Mouse (Mus musculus): ENCODE data around the gene Zfp628. TPM values are rescaled to one million over a fixed set of nuclear protein-coding genes. Genes with fewer than 3 reads are reported as not detected.
A peak's percentile ranks its signal among the peaks of the same experiment; 100 is the strongest.
"Not testable (repeated sequence)": the region's sequence is repeated elsewhere in the genome, so short reads cannot be mapped to it uniquely, and the experiment has no call there.

Gene Zfp628
- total and polyA plus RNA-seq, 3 experiments, result 6.8 to 9.4 (median 7.5) TPM

DNA sequence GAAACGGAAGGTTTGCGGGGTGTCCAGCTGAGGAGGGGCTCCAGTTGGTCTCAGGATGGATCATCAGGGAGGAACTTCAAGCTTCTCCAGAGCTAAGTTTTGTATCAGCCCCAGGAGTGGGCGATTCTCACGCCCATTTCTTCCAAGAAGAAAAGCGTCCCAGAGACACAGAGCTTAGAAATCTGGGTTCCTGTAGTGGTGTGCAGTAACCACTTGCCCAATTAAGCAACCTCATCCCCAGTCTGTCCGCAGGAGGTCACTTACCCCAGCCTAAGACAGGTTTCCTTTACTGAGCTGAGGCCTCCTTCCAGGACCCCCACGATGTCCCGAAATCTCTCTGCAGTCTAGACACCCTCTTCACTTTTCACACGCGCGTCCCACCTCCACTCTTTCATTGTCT is 37.8 kb upstream of the Zfp628 start:
- Histone ChIP-seq H3K79me2 (replicated peaks; ENCODE audit: control insufficient read depth, insufficient read depth, low read length) (no peaks in the 10 kb centered on the region), H3K9ac (ENCODE audit: low read depth, low read length) (peak overlapping the region; percentile 65), H3K4me3 (peak overlapping the region; percentile 79), H3K27me3 (ENCODE audit: control insufficient read depth, insufficient read depth, low read length) (no peaks in the 10 kb centered on the region), H3K4me1 (ENCODE audit: control insufficient read depth, insufficient read depth, low read length) (peaks cover 1% of the 10 kb centered on the region; the same call in 1 of the 2 replicates), H3K36me3 (ENCODE audit: control insufficient read depth, insufficient read depth, low read length) (no peaks in the 10 kb centered on the region), H3K27ac (peak overlapping the region; percentile 91)
- intact Hi-C loops (cut with DNase I), result loop anchor here (2.0 to 5.0 kb wide), 2 partner anchors 62 to 140 kb away; no protein-coding TSS in a partner anchor
- WGBS, result 5% methylated on average over 11 of the region's 11 CpGs
- DNase-seq, result no peak
- no peak for TF ChIP-seq CTCF (IDR thresholded peaks at IDR 0.05)
- no peak for TF ChIP-seq POLR2A (IDR thresholded peaks at IDR 0.05; ENCODE audit: insufficient read depth, low read depth, low read length)
- no peak for TF ChIP-seq EP300 (IDR thresholded peaks at IDR 0.05; ENCODE audit: insufficient read depth, low read depth, low read length)

GRCm38 (mm10) chr7:4878186-4878585 is 36.8 kb upstream of the Zfp628 start:
- peaks cover 1% of the 10 kb centered on the region; the same call in 1 of the 2 replicates for H3K4me1 ChIP-seq (ENCODE audit: control insufficient read depth, insufficient read depth, low read length)
- no peak overlapping the region for H3K27ac ChIP-seq
- intact Hi-C loops (cut with DNase I), result loop anchor here (5.0 kb wide), 1 partner anchor 141 kb away; no protein-coding TSS in a partner anchor
- no peak for TF ChIP-seq POLR2A (IDR thresholded peaks at IDR 0.05; ENCODE audit: insufficient read depth, low read depth, low read length)
- peak; percentile 58 for TF ChIP-seq CTCF (IDR thresholded peaks at IDR 0.05)
- TF ChIP-seq EP300 (IDR thresholded peaks at IDR 0.05; ENCODE audit: insufficient read depth, low read depth, low read length), result no peak
- H3K4me3 ChIP-seq, result no peak overlapping the region; the same call in 1 of the 2 replicates
- H3K79me2 ChIP-seq (replicated peaks; ENCODE audit: control insufficient read depth, insufficient read depth, low read length), result no peaks in the 10 kb centered on the region
- no peak overlapping the region for H3K9ac ChIP-seq (ENCODE audit: low read depth, low read length)
- no peak for DNase-seq
- no peaks in the 10 kb centered on the region for H3K27me3 ChIP-seq (ENCODE audit: control insufficient read depth, insufficient read depth, low read length)
- H3K36me3 ChIP-seq (ENCODE audit: control insufficient read depth, insufficient read depth, low read length), result no peaks in the 10 kb centered on the region

DNA sequence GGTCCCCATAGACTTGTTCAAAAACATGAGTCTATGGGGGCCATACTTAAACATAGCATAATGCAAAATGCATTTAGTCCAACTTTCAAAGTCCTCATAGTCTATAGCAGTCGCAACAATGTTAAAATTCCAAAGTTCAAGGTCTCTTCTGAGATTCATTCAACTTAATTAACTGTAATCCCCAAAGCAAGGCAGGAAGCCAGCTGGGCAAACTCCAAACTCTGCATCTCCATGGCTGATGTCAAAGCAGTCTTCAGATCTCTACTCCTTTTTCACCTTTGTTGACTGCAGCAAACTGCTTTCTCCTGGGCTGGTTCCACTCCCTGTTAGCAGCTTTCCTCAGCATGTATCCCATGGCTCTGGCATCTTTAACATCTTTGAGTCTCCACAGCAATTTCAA is 36.0 kb upstream of the Zfp628 start:
- H3K79me2 ChIP-seq (replicated peaks; ENCODE audit: control insufficient read depth, insufficient read depth, low read length); H3K4me1 ChIP-seq (ENCODE audit: control insufficient read depth, insufficient read depth, low read length); DNase-seq; H3K27me3 ChIP-seq (ENCODE audit: control insufficient read depth, insufficient read depth, low read length); H3K27ac ChIP-seq; H3K9ac ChIP-seq (ENCODE audit: low read depth, low read length); H3K36me3 ChIP-seq (ENCODE audit: control insufficient read depth, insufficient read depth, low read length); H3K4me3 ChIP-seq: not testable (repeated sequence)
- intact Hi-C loops (cut with DNase I), result loop anchor here (5.0 kb wide), 1 partner anchor 142 kb away; no protein-coding TSS in a partner anchor
- WGBS, result 86% methylated on average over 1 of the region's 1 CpGs

- intact Hi-C loops (cut with DNase I), result no loop called here
Observed at GRCm38 (mm10) chr7:4886680-4887079, 28.3 kb upstream of the Zfp628 start.

DNA sequence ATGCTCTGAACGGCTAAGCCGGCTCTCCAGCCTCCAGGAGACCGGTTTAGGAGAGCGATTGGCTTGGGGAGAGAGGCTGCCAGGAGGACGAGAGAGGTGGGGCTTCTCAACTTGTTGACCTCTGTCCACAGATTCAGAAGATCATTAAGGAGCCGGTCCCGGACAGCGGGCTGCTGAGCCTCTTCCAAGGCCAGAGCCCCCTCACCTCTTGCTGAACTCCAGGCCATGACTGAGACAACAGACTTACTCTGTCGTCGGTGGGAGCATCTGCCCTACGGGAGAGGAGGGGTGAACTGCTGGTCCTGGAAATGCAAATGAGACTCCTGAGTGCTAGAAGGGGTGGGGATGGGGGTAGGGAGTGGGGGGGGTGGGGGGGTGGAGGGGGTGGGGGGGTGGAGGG is 19.8 kb upstream of the Zfp628 start:
- 72% methylated on average over 11 of the region's 11 CpGs for WGBS
- Histone ChIP-seq H3K4me3 (no peak overlapping the region), H3K9ac (ENCODE audit: low read depth, low read length) (no peak overlapping the region), H3K36me3 (ENCODE audit: control insufficient read depth, insufficient read depth, low read length) (no peaks in the 10 kb centered on the region), H3K27me3 (ENCODE audit: control insufficient read depth, insufficient read depth, low read length) (no peaks in the 10 kb centered on the region), H3K27ac (no peak overlapping the region), H3K79me2 (replicated peaks; ENCODE audit: control insufficient read depth, insufficient read depth, low read length) (no peaks in the 10 kb centered on the region), H3K4me1 (ENCODE audit: control insufficient read depth, insufficient read depth, low read length) (no peaks in the 10 kb centered on the region)
- DNase-seq, result no peak
- intact Hi-C loops (cut with DNase I), result no loop called here
- TF ChIP-seq CTCF (IDR thresholded peaks at IDR 0.05) (no peak), EP300 (IDR thresholded peaks at IDR 0.05; ENCODE audit: insufficient read depth, low read depth, low read length) (no peak), POLR2A (IDR thresholded peaks at IDR 0.05; ENCODE audit: insufficient read depth, low read depth, low read length) (no peak)

More at GRCm38 (mm10) chr7:4886680-4887079, 28.3 kb upstream of the Zfp628 start:
- peak in 1 of 2 experiments; percentile 26 for DNase-seq
- H3K9ac ChIP-seq (ENCODE audit: low read depth, low read length), result no peak overlapping the region
- no peaks in the 10 kb centered on the region; the same call in 1 of the 2 replicates for H3K4me1 ChIP-seq (ENCODE audit: control insufficient read depth, insufficient read depth, low read length)
- WGBS, result 23% methylated on average over 4 of the region's 4 CpGs
- H3K27ac ChIP-seq, result no peak overlapping the region
- H3K27me3 ChIP-seq (ENCODE audit: control insufficient read depth, insufficient read depth, low read length), result no peaks in the 10 kb centered on the region
- no peak for TF ChIP-seq POLR2A (IDR thresholded peaks at IDR 0.05; ENCODE audit: insufficient read depth, low read depth, low read length)
- no peak for TF ChIP-seq CTCF (IDR thresholded peaks at IDR 0.05)
- H3K4me3 ChIP-seq, result no peak overlapping the region
- H3K36me3 ChIP-seq (ENCODE audit: control insufficient read depth, insufficient read depth, low read length), result no peaks in the 10 kb centered on the region
- no peaks in the 10 kb centered on the region for H3K79me2 ChIP-seq (replicated peaks; ENCODE audit: control insufficient read depth, insufficient read depth, low read length)

GRCm38 (mm10) chr7:4898851-4899648 is 16.0 kb upstream of the Zfp628 start:
- intact Hi-C loops (cut with DNase I), result no loop called here
- no peak overlapping the region; the same call in 1 of the 2 replicates for H3K27ac ChIP-seq
- no peak for TF ChIP-seq CTCF (IDR thresholded peaks at IDR 0.05)
- no peak for TF ChIP-seq POLR2A (IDR thresholded peaks at IDR 0.05; ENCODE audit: insufficient read depth, low read depth, low read length)
- no peak for TF ChIP-seq EP300 (IDR thresholded peaks at IDR 0.05; ENCODE audit: insufficient read depth, low read depth, low read length)
- no peaks in the 10 kb centered on the region for H3K79me2 ChIP-seq (replicated peaks; ENCODE audit: control insufficient read depth, insufficient read depth, low read length)
- H3K36me3 ChIP-seq (ENCODE audit: control insufficient read depth, insufficient read depth, low read length), result no peaks in the 10 kb centered on the region
- peak overlapping the region; percentile 4; the same call in 1 of the 2 replicates for H3K9ac ChIP-seq (ENCODE audit: low read depth, low read length)
- WGBS, result 25% methylated on average over 18 of the region's 18 CpGs
- H3K4me3 ChIP-seq, result peak overlapping the region; percentile 39; the same call in 1 of the 2 replicates
- DNase-seq, result no peak
- no peaks in the 10 kb centered on the region; the same call in 1 of the 2 replicates for H3K4me1 ChIP-seq (ENCODE audit: control insufficient read depth, insufficient read depth, low read length)
- H3K27me3 ChIP-seq (ENCODE audit: control insufficient read depth, insufficient read depth, low read length), result no peaks in the 10 kb centered on the region; the same call in 1 of the 2 replicates

Data from heart, adult 2 months (tissue).